Mouse (Mus musculus): ENCODE measurements around the gene Angel1.

Angel1 gene

GRCm38 (mm10) chr12:86680591-86681193 is 45.6 kb downstream of the Angel1 start:
- intact Hi-C loops (cut with DNase I): no loop called here

- intact Hi-C loops (cut with DNase I): no loop called here
Observed at GRCm38 (mm10) chr12:86679991-86680491, 46.2 kb downstream of the Angel1 start.

- intact Hi-C loops (cut with DNase I): no loop called here
Observed at GRCm38 (mm10) chr12:86679546-86679930, 46.7 kb downstream of the Angel1 start.

- intact Hi-C loops (cut with DNase I): no loop called here
Observed at GRCm38 (mm10) chr12:86678591-86679545, 47.4 kb downstream of the Angel1 start, which contains the start of gene Vash1. TSS of gene Vash1 (plus strand) at chr12:86678700.

GRCm38 (mm10) chr12:86672507-86672906 is 53.8 kb downstream of the Angel1 start:
- intact Hi-C loops (cut with DNase I): no loop called here

- intact Hi-C loops (cut with DNase I): no loop called here
Observed at GRCm38 (mm10) chr12:86672105-86672504, 54.2 kb downstream of the Angel1 start.

- intact Hi-C loops (cut with DNase I): no loop called here
Observed at GRCm38 (mm10) chr12:86668404-86668803, 57.9 kb downstream of the Angel1 start.

- intact Hi-C loops (cut with DNase I): no loop called here
Observed at GRCm38 (mm10) chr12:86665656-86666055, 60.6 kb downstream of the Angel1 start.

- intact Hi-C loops (cut with DNase I): no loop called here
Observed at GRCm38 (mm10) chr12:86660466-86660865, 65.8 kb downstream of the Angel1 start.

- intact Hi-C loops (cut with DNase I): no loop called here
Observed at GRCm38 (mm10) chr12:86659447-86659968, 66.8 kb downstream of the Angel1 start.

GRCm38 (mm10) chr12:86652570-86653041 is 73.7 kb downstream of the Angel1 start:
- intact Hi-C loops (cut with DNase I): no loop called here

GRCm38 (mm10) chr12:86651301-86651860 is 74.9 kb downstream of the Angel1 start:
- intact Hi-C loops (cut with DNase I): no loop called here
